Comparison of ENCODE assay signal across 27 mouse cellular contexts in the genomic region with DNA sequence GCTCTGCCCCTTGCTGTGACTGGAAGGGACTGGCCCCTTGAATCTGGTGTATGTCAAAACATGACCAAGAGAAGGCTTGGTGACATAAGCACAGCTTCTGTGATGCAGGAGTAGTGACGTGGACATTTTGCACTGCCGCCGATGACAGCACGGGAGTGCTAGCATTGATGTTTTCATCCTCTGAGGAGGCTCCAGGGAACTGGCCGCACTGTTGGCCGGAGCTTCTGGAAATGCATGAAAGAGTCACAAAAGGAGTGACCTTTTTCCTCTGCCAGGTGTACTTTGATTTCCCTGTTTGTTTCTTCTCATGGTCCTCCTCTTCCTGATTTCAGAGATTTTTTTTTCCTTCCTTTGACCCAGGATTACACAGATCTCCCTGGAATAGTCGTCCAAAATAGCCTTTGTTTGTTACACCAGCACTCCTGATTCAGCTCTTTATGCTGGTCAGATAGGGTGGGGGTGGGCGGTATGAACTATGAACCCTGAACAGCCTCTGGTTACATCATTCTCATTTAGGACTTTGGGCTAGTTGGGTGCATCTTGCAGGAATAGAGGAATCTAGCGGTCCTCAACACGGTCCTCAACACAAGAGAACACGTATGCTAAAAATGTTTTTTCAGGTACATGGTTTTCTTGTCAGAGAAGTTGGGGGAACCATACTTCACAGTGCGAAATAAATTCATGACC. TPM values are rescaled to one million over a fixed set of nuclear protein-coding genes. Genes with fewer than 3 reads are reported as not detected.
DNase-seq lines count a peak whose midpoint lies in the region; ATAC-seq lines count a peak whose summit lies in the region.
"Had no signal": no experiment of that assay in that cellular context is flagged by ENCODE, and none has a peak within 500 bp of the region (broad histone marks: within the 10 kb centered on the region; RNA-seq: fewer than 3 reads in every experiment).

No protein-coding gene starts in this region.

- 0 out of 2 replicates have a peak, but pooled peaks cover 11% of the 10 kb centered on the region for H3K4me1 ChIP-seq in kidney, embryonic 14.5 days (ENCODE audit: control insufficient read depth, insufficient read depth, low read length)
- H3K4me1 ChIP-seq in liver, embryonic 13.5 days (replicated peaks): peaks cover 3% of the 10 kb centered on the region; the same call in 1 of the 2 replicates
- H3K4me1 ChIP-seq: embryonic facial prominence, embryonic 12.5 days had no signal

- WGBS in kidney, embryonic 14.5 days: 79% methylated on average over 12 of the region's 12 CpGs
- WGBS in liver, embryonic 13.5 days (ENCODE audit: insufficient replicate concordance): 74% methylated on average over 12 of the region's 12 CpGs

- H3K4me2 ChIP-seq in kidney, embryonic 14.5 days (replicated peaks; ENCODE audit: low read depth, low read length): no peak overlapping the region
- H3K4me2 ChIP-seq in liver, embryonic 13.5 days: no peak overlapping the region
- H3K4me2 ChIP-seq: embryonic facial prominence, embryonic 12.5 days; heart, embryonic 11.5 days; hindbrain, embryonic 15.5 days; lung, embryonic 14.5 days; neural tube, embryonic 15.5 days; stomach, embryonic 15.5 days had no signal

- no peaks in the 10 kb centered on the region for H3K27me3 ChIP-seq in kidney, embryonic 14.5 days (ENCODE audit: control insufficient read depth, insufficient read depth, low read length)
- no peaks in the 10 kb centered on the region for H3K27me3 ChIP-seq in liver, embryonic 13.5 days
- H3K27me3 ChIP-seq: CH12.LX; embryonic facial prominence, embryonic 12.5 days; hindbrain, embryonic 15.5 days; neural tube, embryonic 15.5 days; stomach, embryonic 15.5 days had no signal

- H3K36me3 ChIP-seq in kidney, embryonic 14.5 days (ENCODE audit: control insufficient read depth, insufficient read depth, low read length): no peaks in the 10 kb centered on the region
- H3K36me3 ChIP-seq in liver, embryonic 13.5 days: no peaks in the 10 kb centered on the region
- H3K36me3 ChIP-seq: embryonic facial prominence, embryonic 12.5 days; hindbrain, embryonic 15.5 days; neural tube, embryonic 15.5 days; stomach, embryonic 15.5 days had no signal

- H3K27ac ChIP-seq in kidney, embryonic 14.5 days (ENCODE audit: low read depth, low read length): no peak overlapping the region
- H3K27ac ChIP-seq in liver, embryonic 13.5 days: no peak overlapping the region
- H3K27ac ChIP-seq: embryonic facial prominence, embryonic 12.5 days; hindbrain, embryonic 15.5 days; neural tube, embryonic 15.5 days; stomach, embryonic 15.5 days had no signal

- H3K9ac ChIP-seq in kidney, embryonic 14.5 days (ENCODE audit: low read depth, low read length): no peak overlapping the region
- H3K9ac ChIP-seq in liver, embryonic 13.5 days: no peak overlapping the region
- H3K9ac ChIP-seq: embryonic facial prominence, embryonic 12.5 days; hindbrain, embryonic 15.5 days; lung, embryonic 14.5 days; neural tube, embryonic 15.5 days; stomach, embryonic 15.5 days had no signal

- H3K4me3 ChIP-seq in kidney, embryonic 14.5 days (ENCODE audit: low read length): no peak overlapping the region
- H3K4me3 ChIP-seq in liver, embryonic 13.5 days (replicated peaks): no peak overlapping the region
- H3K4me3 ChIP-seq: embryonic facial prominence, embryonic 12.5 days; hindbrain, embryonic 15.5 days; neural tube, embryonic 15.5 days; stomach, embryonic 15.5 days had no signal

- no peak for ATAC-seq in kidney, embryonic 14.5 days (ENCODE audit: low FRiP score, low TSS enrichment)
- ATAC-seq in liver, embryonic 13.5 days (ENCODE audit: low read depth): peak; percentile 51
- ATAC-seq: activated CD4-positive, CD25-positive, alpha-beta regulatory T cell, adult 4 months; forebrain, embryonic 14.5 days had no signal

- no peaks in the 10 kb centered on the region for H3K9me3 ChIP-seq in kidney, embryonic 14.5 days (ENCODE audit: control insufficient read depth, low read length)
- no peaks in the 10 kb centered on the region for H3K9me3 ChIP-seq in liver, embryonic 13.5 days (replicated peaks)
- H3K9me3 ChIP-seq: embryonic facial prominence, embryonic 12.5 days; hindbrain, embryonic 15.5 days; neural tube, embryonic 15.5 days; stomach, embryonic 15.5 days had no signal

- DNase-seq in cerebellum, postnatal 10 days: peak; percentile 26 to 39
- no peak for DNase-seq in cerebellum, adult 11-12 months
- peak; percentile 56 to 78 for DNase-seq in kidney, adult 8-10 months
- DNase-seq in kidney, adult 9 months: peak; percentile 83
- DNase-seq in liver, embryonic 13.5 days: no peak
- DNase-seq in lung, postnatal 25 days (ENCODE audit: low spot score): no peak
- no peak for DNase-seq in gastrocnemius, adult 8-10 months (ENCODE audit: low spot score in 2 of 2)
- DNase-seq: cerebellum, adult 8-10 months; embryo, embryonic 11 days; gastrocnemius, postnatal 25 days; heart, adult 18-20 months; heart, postnatal 4 days; layer of hippocampus, postnatal 36 days; lung, embryonic 14.5 days; lung, postnatal 36 days; midbrain, embryonic 14.5 days; right cerebral cortex, postnatal 25 days; thymus, postnatal 14 days had no signal

RNA-seq across cellular contexts. Expression of gene B3galnt1, which starts 42.5 kb away (rescaled TPM):
- 27.7 and 29.4 TPM in 2 replicates for polyA plus RNA-seq in kidney, embryonic 14.5 days (2014; fragmentation: Nextera tagmentation; extraction: Ambion mirVana)
- polyA plus RNA-seq in liver, embryonic 13.5 days (2015; fragmentation: Nextera tagmentation; extraction: Ambion mirVana): 3.7 and 3.9 TPM in 2 replicates
- total RNA-seq in gastrocnemius, adult 8-10 months (2022): 1 to 10 TPM in 3 of 4 experiments, under 1 TPM in 1; 0.90 to 1.9 (median 1.5) TPM
- polyA plus RNA-seq: activated CD4-positive, CD25-positive, alpha-beta regulatory T cell, adult 4 months had no signal

Comparison
In these comparisons a context has a peak if more than half of its experiments do, and no peak if none do; other contexts are left out.
1. DNase-seq: peak in cerebellum, postnatal 10 days (2 of 2), kidney, adult 8-10 months (2 of 2) and kidney, adult 9 months (single experiment); none in cerebellum, adult 11-12 months (single experiment), liver, embryonic 13.5 days (single experiment), lung, postnatal 25 days (single experiment) and gastrocnemius, adult 8-10 months (0 of 2).